Mouse (Mus musculus) splenic B cell, adult 2 months (primary cell): Measurements from ENCODE around the gene Cmc1.

Experiments
- DNase-seq: peaks from one replicate; pipeline ENCODE4 v3.0.0-alpha.2; 2011; ENCODE audit warnings: low read depth, low spot score
- H3K27me3 ChIP-seq: 2 replicates; pipeline ENCODE4 v1.6.1; 2012; ENCODE audit warnings: mild to moderate bottlenecking, low read length, moderate library complexity, mixed read lengths; ENCODE audit not compliant: control insufficient read depth, poor library complexity, insufficient read depth, severe bottlenecking
- H3K36me3 ChIP-seq: 2 replicates; pipeline ENCODE4 v1.6.1; 2012; ENCODE audit warnings: mild to moderate bottlenecking, low read length, moderate library complexity, mixed read lengths; ENCODE audit not compliant: control insufficient read depth, poor library complexity, insufficient read depth, severe bottlenecking

The Cmc1 gene

DNA sequence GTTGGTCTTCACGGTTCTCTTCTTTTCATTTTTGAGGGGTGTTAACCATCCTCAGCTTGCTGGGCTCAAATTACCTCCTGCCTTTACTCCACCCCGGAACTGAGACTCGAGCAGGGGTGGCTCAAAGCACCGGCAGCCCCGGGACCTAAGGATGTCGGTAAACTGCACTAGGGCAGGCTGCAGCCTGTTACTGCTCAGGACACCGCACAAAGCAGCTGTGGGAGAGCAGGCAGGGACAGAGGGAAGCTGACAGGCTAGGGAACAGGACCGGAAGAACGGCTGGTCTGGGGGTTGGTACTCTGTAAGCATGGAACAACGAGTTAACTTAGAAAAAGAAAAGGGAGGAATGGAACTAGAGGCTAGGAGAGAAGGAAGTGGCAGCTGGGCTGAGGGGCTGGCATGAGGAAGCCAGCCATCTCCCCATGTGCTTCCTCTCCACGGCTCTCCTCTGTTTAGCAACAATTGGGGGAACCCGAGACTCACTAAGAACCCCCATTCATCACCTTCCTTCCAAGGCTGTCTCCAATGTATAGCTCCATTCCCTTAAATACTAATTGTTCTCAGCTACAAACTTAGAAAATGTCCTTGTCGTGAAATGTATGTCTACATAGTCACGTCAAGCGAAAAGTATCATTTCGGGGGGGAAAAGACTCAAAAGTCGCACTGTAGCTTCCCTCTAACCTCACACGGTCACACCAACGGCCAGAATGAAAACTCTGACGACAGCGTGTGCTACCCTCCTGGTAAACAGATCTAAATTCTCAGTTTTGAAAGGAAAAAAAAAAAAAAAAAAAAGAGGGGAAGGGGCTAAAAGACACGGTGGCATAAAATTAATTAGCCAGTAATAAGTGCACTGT lies 67.2 kb downstream of the Cmc1 start:
- no peaks in the 10 kb centered on the region for H3K27me3 ChIP-seq
- DNase-seq: peak; percentile 8
- no peaks in the 10 kb centered on the region for H3K36me3 ChIP-seq

DNA sequence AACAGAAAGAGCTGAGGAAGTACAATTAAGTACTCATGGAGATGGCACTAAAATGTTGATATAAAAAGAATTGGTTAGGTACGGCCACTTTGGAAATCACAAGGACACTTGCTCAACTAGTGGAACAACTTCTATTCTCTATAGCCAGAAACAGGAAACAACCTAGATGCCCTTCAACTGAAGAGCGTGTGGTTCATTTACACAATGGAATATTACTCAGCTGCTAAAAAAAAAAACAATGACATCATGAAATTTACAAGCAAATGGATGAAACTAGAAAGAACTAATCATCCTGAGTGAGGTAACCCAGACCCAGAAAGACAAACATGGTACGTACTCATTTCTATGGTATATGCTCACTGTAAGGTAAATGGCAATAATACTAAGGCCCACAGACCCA lies 76.6 kb downstream of the Cmc1 start:
- no peaks in the 10 kb centered on the region; the same call in 1 of the 2 replicates for H3K36me3 ChIP-seq
- H3K27me3 ChIP-seq: no peaks in the 10 kb centered on the region
- DNase-seq: no peak

GRCm38 (mm10) chr9:118072101-118072500 lies 77.9 kb downstream of the Cmc1 start:
- H3K27me3 ChIP-seq: no peaks in the 10 kb centered on the region
- no peak for DNase-seq
- H3K36me3 ChIP-seq: no peaks in the 10 kb centered on the region; the same call in 1 of the 2 replicates

GRCm38 (mm10) chr9:118071337-118071736 lies 78.6 kb downstream of the Cmc1 start:
- no peak for DNase-seq
- Histone ChIP-seq H3K36me3 (no peaks in the 10 kb centered on the region; the same call in 1 of the 2 replicates), H3K27me3 (no peaks in the 10 kb centered on the region)

DNA sequence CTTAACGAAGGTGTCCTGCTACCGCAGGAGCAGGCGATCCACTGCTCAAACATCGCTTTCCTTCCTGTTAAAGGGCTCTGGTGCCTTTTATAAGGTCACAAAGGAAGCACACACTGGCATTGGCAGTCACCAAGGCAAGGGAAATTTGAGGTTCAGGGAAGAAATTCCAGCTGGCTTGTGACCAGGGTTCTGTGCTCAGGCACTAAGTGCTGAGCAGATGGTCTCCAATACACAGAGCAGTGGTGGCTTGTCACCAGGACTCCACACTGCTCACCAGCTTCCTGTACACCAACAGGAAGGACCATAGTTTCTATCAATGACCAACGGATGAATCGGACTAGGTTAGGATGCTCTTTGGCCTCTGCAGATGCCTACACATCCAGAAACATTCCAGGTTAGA lies 79.5 kb downstream of the Cmc1 start:
- Histone ChIP-seq H3K36me3 (no peaks in the 10 kb centered on the region; the same call in none of the 2 replicates), H3K27me3 (no peaks in the 10 kb centered on the region)
- DNase-seq: no peak

- Histone ChIP-seq H3K36me3 (peaks cover 8% of the 10 kb centered on the region; the same call in 1 of the 2 replicates), H3K27me3 (no peaks in the 10 kb centered on the region)
- no peak for DNase-seq
Measured at GRCm38 (mm10) chr9:118059101-118059500, 90.9 kb downstream of the Cmc1 start.

DNA sequence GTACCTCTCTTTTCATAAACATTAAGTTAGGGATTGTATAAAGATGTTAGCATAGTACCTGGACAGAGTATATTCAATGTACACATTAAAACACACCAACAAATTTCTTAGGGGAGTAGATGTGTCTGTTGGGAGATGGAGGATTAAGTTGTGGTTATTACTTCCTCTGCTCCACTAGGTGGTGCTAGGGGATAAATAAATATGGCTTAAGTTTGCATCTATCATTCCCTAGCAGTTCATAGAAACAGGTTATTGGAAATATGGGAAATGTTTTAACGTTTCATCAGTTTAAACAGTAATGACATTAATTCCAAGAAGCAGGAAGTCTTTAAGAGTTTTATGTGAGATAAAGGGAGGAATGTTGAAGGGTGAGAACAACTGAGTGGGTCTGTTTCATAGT lies 96.7 kb downstream of the Cmc1 start:
- DNase-seq: peak; percentile 58
- H3K27me3 ChIP-seq: no peaks in the 10 kb centered on the region

GRCm38 (mm10) chr9:118045011-118045533 lies 104.9 kb downstream of the Cmc1 start:
- no peak for DNase-seq
- peaks cover 4% of the 10 kb centered on the region for H3K36me3 ChIP-seq
- H3K27me3 ChIP-seq: no peaks in the 10 kb centered on the region

More for the DNA sequence above, 96.7 kb downstream of the Cmc1 start:
- peaks cover 12% of the 10 kb centered on the region for H3K36me3 ChIP-seq

GRCm38 (mm10) chr9:118043581-118043980 lies 106.4 kb downstream of the Cmc1 start:
- Histone ChIP-seq H3K27me3 (no peaks in the 10 kb centered on the region), H3K36me3 (peaks cover 2% of the 10 kb centered on the region; the same call in 1 of the 2 replicates)
- no peak for DNase-seq

DNA sequence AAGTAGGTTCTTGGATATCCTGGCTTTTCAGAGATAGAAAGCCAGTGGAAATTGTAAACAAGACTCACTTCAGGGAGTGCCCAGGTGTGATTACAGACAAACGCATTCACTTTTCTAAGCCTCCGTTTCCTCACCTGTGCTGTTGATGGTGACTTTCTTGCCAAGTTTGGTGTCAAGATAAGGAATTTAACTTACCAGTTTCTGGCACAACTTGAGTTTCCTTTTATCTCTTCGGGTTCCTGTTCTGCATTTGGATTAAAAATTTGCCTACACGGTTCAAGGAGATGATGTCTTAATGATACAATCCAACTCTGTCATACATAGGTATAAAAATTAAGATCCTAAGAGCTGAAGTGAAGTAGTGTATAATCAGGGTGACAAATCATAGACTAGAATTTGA lies 107.2 kb downstream of the Cmc1 start:
- Histone ChIP-seq H3K27me3 (no peaks in the 10 kb centered on the region), H3K36me3 (peaks cover under 1% of the 10 kb centered on the region; the same call in 1 of the 2 replicates)
- no peak for DNase-seq

DNA sequence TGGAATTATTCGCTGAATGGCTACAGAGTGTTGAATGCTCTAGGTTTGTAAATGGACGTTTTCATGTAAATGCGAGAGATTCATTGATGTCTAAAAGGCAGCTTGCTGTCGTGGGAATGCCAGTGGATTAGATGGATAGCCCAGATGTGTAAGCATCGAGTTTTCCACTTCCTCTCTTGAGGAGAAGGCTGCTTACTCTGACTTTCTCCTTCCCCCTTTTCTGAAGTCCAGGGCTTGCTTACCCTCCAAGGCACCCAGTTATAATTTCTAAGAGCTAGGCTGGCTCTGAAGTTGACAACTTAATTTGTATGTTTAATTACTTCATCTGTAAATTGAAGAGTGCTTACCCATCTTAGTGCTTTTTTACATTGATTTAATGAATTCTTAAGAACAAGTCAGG lies 108.3 kb downstream of the Cmc1 start:
- peak; percentile 20 for DNase-seq
- no peaks in the 10 kb centered on the region for H3K36me3 ChIP-seq
- no peaks in the 10 kb centered on the region for H3K27me3 ChIP-seq

DNA sequence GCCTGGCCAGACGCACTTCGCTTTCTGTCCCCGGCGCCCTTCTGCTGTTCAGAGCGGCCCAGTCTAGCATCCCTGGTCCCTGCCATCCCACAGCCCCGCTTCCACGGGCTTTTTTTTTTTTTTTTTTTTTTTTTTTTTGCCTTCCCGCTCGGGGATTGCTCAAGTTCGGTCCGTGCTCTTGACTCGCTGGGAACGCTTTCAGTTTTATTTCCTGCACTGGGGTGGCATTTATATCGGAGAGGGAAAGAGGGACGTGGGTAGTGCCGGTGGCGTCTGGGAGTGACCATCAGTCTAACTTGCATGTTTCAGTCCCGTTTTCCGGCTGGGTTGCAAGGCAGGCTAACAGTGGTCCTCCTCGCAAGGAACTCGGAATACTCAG lies 109.0 kb downstream of the Cmc1 start:
- H3K36me3 ChIP-seq: no peaks in the 10 kb centered on the region

DNA sequence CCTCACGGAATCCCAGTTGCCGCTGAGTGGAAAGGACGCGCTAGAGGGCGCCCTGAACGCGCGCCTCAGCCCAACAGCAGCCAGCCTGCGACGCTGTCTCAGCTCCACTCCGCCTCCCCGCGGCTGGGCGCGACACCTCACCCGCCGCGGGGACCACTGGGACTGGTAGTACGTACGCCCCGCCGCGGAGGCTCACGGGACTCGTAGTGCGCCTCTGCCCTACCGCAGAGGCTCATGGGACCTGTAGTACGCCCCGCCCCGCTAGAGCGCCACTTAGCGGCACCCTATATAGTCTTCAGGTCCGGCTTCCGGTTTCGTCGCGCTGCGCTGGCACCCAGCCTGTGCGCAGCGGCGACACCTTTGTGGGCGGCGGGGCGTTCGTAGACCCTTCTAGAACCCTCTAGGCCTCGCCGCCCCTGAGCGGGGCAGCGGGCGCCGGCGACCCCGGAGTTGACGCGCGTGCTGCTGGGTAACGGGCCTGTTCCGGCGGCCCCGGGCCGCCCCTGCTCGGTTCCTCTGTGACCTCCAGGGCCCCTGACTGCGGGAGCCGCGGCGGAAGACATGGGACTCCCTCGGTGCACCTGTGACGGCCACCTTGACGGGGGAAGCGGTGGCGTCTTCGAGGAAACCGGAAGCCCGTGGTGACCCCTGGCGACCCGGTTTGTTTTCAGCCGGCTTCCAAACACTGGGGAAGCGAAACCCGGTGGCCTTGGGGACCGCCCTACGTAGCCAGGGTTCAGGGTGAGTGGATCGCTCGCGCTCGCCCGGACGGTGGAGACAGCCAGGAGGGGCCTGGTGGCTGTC lies 109.6 kb downstream of the Cmc1 start, which contains the start of gene Azi2:
Gene Azi2 (plus strand): TSS at position 282 of the 804 bp plus-strand sequence.
- peak; percentile 99 for DNase-seq
- Histone ChIP-seq H3K36me3 (no peaks in the 10 kb centered on the region), H3K27me3 (no peaks in the 10 kb centered on the region)

More for the DNA sequence above, 109.0 kb downstream of the Cmc1 start:
- no peaks in the 10 kb centered on the region for H3K27me3 ChIP-seq
- no peak for DNase-seq

GRCm38 (mm10) chr9:118034990-118035389 lies 115.0 kb downstream of the Cmc1 start:
- H3K36me3 ChIP-seq: no peaks in the 10 kb centered on the region
- H3K27me3 ChIP-seq: no peaks in the 10 kb centered on the region
- DNase-seq: no peak

DNA sequence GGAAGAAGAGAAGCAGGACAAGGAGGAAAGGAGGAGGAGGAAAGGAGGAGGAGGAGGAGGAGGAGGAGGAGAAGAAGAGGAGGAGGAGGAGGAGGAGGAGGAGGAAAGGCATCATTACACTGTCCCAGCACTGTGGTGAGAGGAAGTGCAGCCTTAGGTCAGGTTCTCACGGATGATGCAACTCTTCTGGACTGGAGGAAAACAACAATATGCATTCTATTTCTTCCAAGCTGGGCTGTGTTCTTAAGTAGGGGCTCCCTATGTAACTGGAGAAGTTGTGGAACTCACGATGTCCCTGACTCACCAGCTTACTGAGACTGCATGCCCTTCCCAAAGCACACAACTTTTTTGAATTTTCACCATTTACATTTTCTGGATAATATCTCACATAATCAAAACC lies 118.3 kb downstream of the Cmc1 start:
- H3K27me3 ChIP-seq: no peaks in the 10 kb centered on the region; the same call in 1 of the 2 replicates
- no peak for DNase-seq
- no peaks in the 10 kb centered on the region for H3K36me3 ChIP-seq
